Mouse (Mus musculus) kidney, adult 2 months (tissue): Measurements from ENCODE around the gene Pdcd7.

ENCODE experiments used
- CTCF ChIP-seq: fragments of 200-500 bp; conservative IDR thresholded peaks from 2 replicates; pipeline ENCODE4 v1.5.1; 2011; ENCODE audit warnings: low read depth, mild to moderate bottlenecking, control low read depth, low read length, moderate library complexity, mixed read lengths; ENCODE audit not compliant: insufficient read depth, insufficient read length
- POLR2A ChIP-seq: fragments of 200-500 bp; IDR thresholded peaks from one replicate; pipeline ENCODE4 v1.6.1; 2011; ENCODE audit warnings: low read depth, low read length, control low read depth

DNA sequence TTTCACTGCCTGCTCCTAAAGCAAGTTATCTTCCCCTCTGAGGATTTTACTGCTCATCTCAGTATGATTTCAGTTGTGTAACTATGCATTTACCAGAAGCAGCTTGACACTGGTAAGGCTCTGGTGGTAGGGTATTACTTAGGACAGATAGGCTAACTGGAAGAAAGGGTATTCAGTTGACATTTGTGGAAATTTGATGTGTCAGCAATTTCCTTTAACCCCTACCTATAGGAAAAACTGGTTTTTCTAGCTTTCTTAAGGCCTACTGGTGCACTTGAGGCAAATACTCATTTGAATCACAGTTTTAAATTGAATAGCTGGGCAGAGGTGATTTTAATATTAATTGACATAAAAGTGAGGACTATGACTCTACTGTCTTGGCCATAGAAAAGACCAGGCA, 19.9 kb upstream of the Pdcd7 start:
- TF ChIP-seq POLR2A, result no peak
- no peak for TF ChIP-seq CTCF
